Mouse (Mus musculus) MEL (cell line): ENCODE measurements around the gene Gm13420. TPM values are rescaled to one million over a fixed set of nuclear protein-coding genes. Genes with fewer than 3 reads are reported as not detected.

ENCODE experiments used
- DNase-seq: peaks from one replicate; pipeline ENCODE4 v3.0.0; 2011; ENCODE audit warnings: low read depth, low spot score
- H3K27ac ChIP-seq: 2 replicates; pipeline ENCODE4 v1.5.1; 2012; ENCODE audit warnings: low read depth, mild to moderate bottlenecking, control low read depth, low read length, moderate library complexity; ENCODE audit not compliant: control insufficient read depth
- H3K27me3 ChIP-seq, 2 experiments: fragments of 150-350 bp in 1 of 2; sonication (generic) in 1 of 2; 2 replicates each; pipeline ENCODE4 v1.6.1; 2012; ENCODE audit warnings: low read length in 2 of 2, mild to moderate bottlenecking in 2 of 2, improper control_type of control experiment in 1 of 2, moderate library complexity in 1 of 2; ENCODE audit not compliant: insufficient read depth in 2 of 2, control insufficient read depth in 1 of 2
- H3K36me3 ChIP-seq, 2 experiments: 2 replicates each; pipeline ENCODE4 v1.6.1; 2012 to 2014; ENCODE audit warnings: low read length in 2 of 2, improper control_type of control experiment in 1 of 2, inconsistent platforms in 1 of 2, mild to moderate bottlenecking in 1 of 2; ENCODE audit not compliant: insufficient read depth in 2 of 2, control insufficient read depth in 1 of 2
- H3K4me1 ChIP-seq, 2 experiments: fragments of 150-350 bp in 1 of 2; sonication (generic) in 1 of 2; 2 replicates each; pipeline ENCODE4 v1.6.1; 2012; ENCODE audit warnings: low read length in 2 of 2, improper control_type of control experiment in 1 of 2, mild to moderate bottlenecking in 1 of 2; ENCODE audit not compliant: insufficient read depth in 2 of 2, control insufficient read depth in 1 of 2
- H3K4me3 ChIP-seq, 2 experiments: fragments of 150-350 bp in 1 of 2; sonication (generic) in 1 of 2; 2 replicates each; pipeline ENCODE4 v1.5.1; 2012; ENCODE audit warnings: low read depth in 2 of 2, low read length in 2 of 2, mild to moderate bottlenecking in 2 of 2, moderate library complexity in 2 of 2, control low read depth in 1 of 2, improper control_type of control experiment in 1 of 2; ENCODE audit not compliant: control insufficient read depth in 1 of 2, insufficient read depth in 1 of 2
- H3K79me2 ChIP-seq: 2 replicates; pipeline ENCODE4 v1.6.1; 2012; ENCODE audit warnings: mild to moderate bottlenecking, low read length, moderate library complexity; ENCODE audit not compliant: control insufficient read depth, poor library complexity, insufficient read depth
- H3K9ac ChIP-seq: 2 replicates; pipeline ENCODE4 v1.6.1; 2012; ENCODE audit warnings: low read depth, mild to moderate bottlenecking, control low read depth, low read length, moderate library complexity; ENCODE audit not compliant: control insufficient read depth, poor library complexity, severe bottlenecking
- H3K9me3 ChIP-seq: fragments of 150-350 bp; sonication (generic); replicated peaks from 2 replicates; pipeline ENCODE4 v1.6.1; 2012; ENCODE audit warnings: mild to moderate bottlenecking, low read length, improper control_type of control experiment, moderate library complexity; ENCODE audit not compliant: insufficient read depth
- BHLHE40 ChIP-seq: IDR thresholded peaks from 2 replicates; pipeline ENCODE4 v1.6.1; 2012; ENCODE audit warnings: low read depth, mild to moderate bottlenecking, inconsistent platforms, low read length, improper control_type of control experiment, borderline replicate concordance
- CHD1 ChIP-seq: IDR thresholded peaks from 2 replicates; pipeline ENCODE4 v1.6.1; 2012; ENCODE audit warnings: low read depth, mild to moderate bottlenecking, inconsistent platforms, low read length, improper control_type of control experiment
- CHD2 ChIP-seq: IDR thresholded peaks from 2 replicates; pipeline ENCODE4 v1.6.1; 2011; ENCODE audit warnings: low read length, improper control_type of control experiment
- CTCF ChIP-seq, 3 experiments: IDR thresholded peaks in 2 of 3; conservative IDR thresholded peaks in 1 of 3; 2 replicates each; pipeline ENCODE4 v1.5.1; 2011 to 2012; ENCODE audit warnings: low read length in 3 of 3, low read depth in 2 of 3, mild to moderate bottlenecking in 2 of 3, improper control_type of control experiment in 1 of 3, inconsistent platforms in 1 of 3, mixed read lengths in 1 of 3, moderate library complexity in 1 of 3; ENCODE audit not compliant: control insufficient read depth in 1 of 3, insufficient read depth in 1 of 3, poor library complexity in 1 of 3, severe bottlenecking in 1 of 3
- ELF1 ChIP-seq: IDR thresholded peaks from 2 replicates; pipeline ENCODE4 v1.6.1; 2014; ENCODE audit warnings: low read depth, mild to moderate bottlenecking, inconsistent platforms, low read length, improper control_type of control experiment, moderate library complexity
- EP300 ChIP-seq, 2 experiments: IDR thresholded peaks; 2 replicates each; pipeline ENCODE4 v1.6.1; 2011; ENCODE audit warnings: improper control_type of control experiment in 2 of 2, low read length in 2 of 2, low read depth in 1 of 2, mild to moderate bottlenecking in 1 of 2
- GABPA ChIP-seq: IDR thresholded peaks from 2 replicates; pipeline ENCODE4 v1.6.1; 2012; ENCODE audit warnings: low read depth, mild to moderate bottlenecking, inconsistent platforms, low read length, improper control_type of control experiment, moderate library complexity
- MAFK ChIP-seq: IDR thresholded peaks from 2 replicates; pipeline ENCODE4 v1.6.1; 2011; ENCODE audit warnings: low read depth, mild to moderate bottlenecking, low read length, improper control_type of control experiment, borderline replicate concordance
- MAX ChIP-seq: IDR thresholded peaks from 2 replicates; pipeline ENCODE4 v1.6.1; 2011; ENCODE audit warnings: low read length, improper control_type of control experiment
- MAZ ChIP-seq: IDR thresholded peaks from 2 replicates; pipeline ENCODE4 v1.6.1; 2012; ENCODE audit warnings: low read depth, mild to moderate bottlenecking, inconsistent platforms, low read length, improper control_type of control experiment
- MEF2A ChIP-seq: IDR thresholded peaks from 2 replicates; pipeline ENCODE4 v1.6.1; 2014; ENCODE audit warnings: low read depth, mild to moderate bottlenecking, inconsistent platforms, low read length, improper control_type of control experiment; ENCODE audit not compliant: poor library complexity, insufficient replicate concordance, severe bottlenecking; ENCODE audit errors: extremely low read depth
- MXI1 ChIP-seq: IDR thresholded peaks from 2 replicates; pipeline ENCODE4 v1.6.1; 2011; ENCODE audit warnings: mild to moderate bottlenecking, low read depth, low read length, improper control_type of control experiment
- MYC ChIP-seq: IDR thresholded peaks from 2 replicates; pipeline ENCODE4 v1.6.1; 2011; ENCODE audit warnings: low read depth, mild to moderate bottlenecking, low read length, improper control_type of control experiment, moderate library complexity
- NELFE ChIP-seq: IDR thresholded peaks from 2 replicates; pipeline ENCODE4 v1.6.1; 2011; ENCODE audit warnings: low read depth, low read length, improper control_type of control experiment
- POLR2A ChIP-seq, 2 experiments: IDR thresholded peaks; 2 replicates each; pipeline ENCODE4 v1.6.1; 2011 to 2012; ENCODE audit warnings: low read length in 2 of 2, mild to moderate bottlenecking in 2 of 2, control low read depth in 1 of 2, improper control_type of control experiment in 1 of 2, low read depth in 1 of 2, moderate library complexity in 1 of 2; ENCODE audit not compliant: control insufficient read depth in 1 of 2, insufficient read depth in 1 of 2, poor library complexity in 1 of 2
- POLR2AphosphoS5 ChIP-seq: IDR thresholded peaks from 2 replicates; pipeline ENCODE4 v1.6.1; 2012; ENCODE audit warnings: low read depth, borderline replicate concordance, mild to moderate bottlenecking, inconsistent platforms, low read length, moderate library complexity, mixed read lengths
- RAD21 ChIP-seq: IDR thresholded peaks from 2 replicates; pipeline ENCODE4 v1.6.1; 2011; ENCODE audit warnings: mild to moderate bottlenecking, low read depth, low read length, improper control_type of control experiment
- RCOR1 ChIP-seq: IDR thresholded peaks from 2 replicates; pipeline ENCODE4 v1.6.1; 2012; ENCODE audit warnings: low read depth, mild to moderate bottlenecking, inconsistent platforms, low read length, improper control_type of control experiment
- SMC3 ChIP-seq: IDR thresholded peaks from 2 replicates; pipeline ENCODE4 v1.6.1; 2011; ENCODE audit warnings: low read depth, low read length, improper control_type of control experiment
- TBP ChIP-seq: IDR thresholded peaks from 2 replicates; pipeline ENCODE4 v1.8.0; 2011; ENCODE audit warnings: low read depth, low read length, improper control_type of control experiment
- TCF12 ChIP-seq: IDR thresholded peaks from 2 replicates; pipeline ENCODE4 v1.6.1; 2014; ENCODE audit warnings: low read depth, mild to moderate bottlenecking, inconsistent platforms, low read length, improper control_type of control experiment, moderate library complexity
- UBTF ChIP-seq: IDR thresholded peaks from 2 replicates; pipeline ENCODE4 v1.6.1; 2012; ENCODE audit warnings: low read depth, mild to moderate bottlenecking, inconsistent platforms, low read length, improper control_type of control experiment, moderate library complexity, borderline replicate concordance; ENCODE audit not compliant: insufficient read depth
- USF1 ChIP-seq: IDR thresholded peaks from 2 replicates; pipeline ENCODE4 v1.6.1; 2014; ENCODE audit warnings: low read depth, mild to moderate bottlenecking, inconsistent platforms, low read length, improper control_type of control experiment, moderate library complexity
- USF2 ChIP-seq, 2 experiments: IDR thresholded peaks; 2 replicates each; pipeline ENCODE4 v1.6.1; 2011 to 2012; ENCODE audit warnings: improper control_type of control experiment in 2 of 2, low read length in 2 of 2, borderline replicate concordance in 1 of 2, inconsistent platforms in 1 of 2, low read depth in 1 of 2, mild to moderate bottlenecking in 1 of 2; ENCODE audit not compliant: insufficient read depth in 1 of 2
- ZC3H11A ChIP-seq: IDR thresholded peaks from 2 replicates; pipeline ENCODE4 v1.6.1; 2012; ENCODE audit warnings: low read depth, mild to moderate bottlenecking, inconsistent platforms, low read length, improper control_type of control experiment
- ZKSCAN1 ChIP-seq: IDR thresholded peaks from 2 replicates; pipeline ENCODE4 v1.6.1; 2012; ENCODE audit warnings: low read depth, mild to moderate bottlenecking, inconsistent platforms, low read length, improper control_type of control experiment, moderate library complexity
- ZMIZ1 ChIP-seq: IDR thresholded peaks from 2 replicates; pipeline ENCODE4 v1.6.1; 2012; ENCODE audit warnings: low read depth, mild to moderate bottlenecking, inconsistent platforms, low read length, improper control_type of control experiment, moderate library complexity
- ZNF384 ChIP-seq: IDR thresholded peaks from 2 replicates; pipeline ENCODE4 v1.6.1; 2012; ENCODE audit warnings: low read depth, mild to moderate bottlenecking, inconsistent platforms, low read length, improper control_type of control experiment
- polyA plus RNA-seq, 2 experiments: library from polyadenylated mRNA; stranded (reverse) in 1 of 2; unstranded in 1 of 2; fragments of >175 nt in 1 of 2; fragments of >200 nt in 1 of 2; gene quantifications; 2 replicates each; pipeline versions ENCODE4 v1.2.1 to v1.2.4; 2012; ENCODE audit warnings: low replicate concordance in 2 of 2, low read depth in 1 of 2; ENCODE audit not compliant: insufficient read length in 2 of 2, insufficient read depth in 1 of 2, missing spikeins in 1 of 2
- total RNA-seq: library from RNA; depleted of rRNA; stranded (reverse); fragments of 300-350 nt; gene quantifications from 2 replicates; pipeline ENCODE4 v1.2.3, GENCODE M21; 2012

Gene Gm13420
- total and polyA plus RNA-seq, 3 experiments, result 0.07 TPM; not detected in 2

GRCm38 (mm10) chr2:29787937-29788681 lies 36.6 kb upstream of the Gm13420 start, which contains the start of gene Trub2 (continued):
- no peak for TF ChIP-seq MEF2A
- TF ChIP-seq SMC3, result no peak
- 0 out of 2 replicates have a peak, but pooled peaks have one; percentile 58 for TF ChIP-seq ELF1
- TF ChIP-seq CHD1, result no peak
- TF ChIP-seq ZKSCAN1, result no peak
- peak; percentile 66; the same call in 1 of the 2 replicates for TF ChIP-seq USF1
- no peak for TF ChIP-seq UBTF
- peak; percentile 53; the same call in 1 of the 2 replicates for TF ChIP-seq MAZ
- TF ChIP-seq MYC, result peak; percentile 76
- TF ChIP-seq ZNF384, result no peak
- peak; percentile 20 to 59; a peak in 2 of 4 replicates for TF ChIP-seq POLR2A (IDR thresholded peaks at IDR 0.05; ENCODE audit: control insufficient read depth in 1 of 2, insufficient read depth in 1 of 2, low read depth in 1 of 2, low read length in 2 of 2, poor library complexity in 1 of 2)
- TF ChIP-seq RCOR1, result no peak
- no peak for TF ChIP-seq CHD2
- no peak for TF ChIP-seq CTCF (IDR thresholded peaks at IDR 0.05 in 2 of 3, conservative IDR thresholded peaks at IDR 0.05 in 1 of 3; ENCODE audit: control insufficient read depth in 1 of 3, insufficient read depth in 1 of 3, low read depth in 2 of 3, low read length in 3 of 3, poor library complexity in 1 of 3, severe bottlenecking in 1 of 3)

GRCm38 (mm10) chr2:29787104-29787917 lies 35.8 kb upstream of the Gm13420 start, which contains the start of gene Coq4:
TSS of gene Coq4 (plus strand) at chr2:29787493.
- Histone ChIP-seq H3K9ac (peak within 1 kb of the TSS; percentile 88), H3K36me3 (peaks cover 5 to 10% of the 10 kb centered on the region in 2 experiments; a peak in 3 of 4 replicates), H3K9me3 (no peaks in the 10 kb centered on the region), H3K27me3 (no peaks in the 10 kb centered on the region), H3K4me1 (peaks cover 0 to 9% of the 10 kb centered on the region in 2 experiments; a peak in 2 of 4 replicates), H3K79me2 (peaks cover 14% of the 10 kb centered on the region), H3K27ac (peak within 1 kb of the TSS; percentile 78), H3K4me3 (peak within 1 kb of the TSS; percentile 68 to 97)
- peak; percentile 97 for DNase-seq
- peak; percentile 96 for TF ChIP-seq MXI1
- no peak for TF ChIP-seq POLR2AphosphoS5
- TF ChIP-seq RCOR1, result no peak
- no peak for TF ChIP-seq CTCF (IDR thresholded peaks at IDR 0.05 in 2 of 3, conservative IDR thresholded peaks at IDR 0.05 in 1 of 3; ENCODE audit: control insufficient read depth in 1 of 3, insufficient read depth in 1 of 3, low read depth in 2 of 3, low read length in 3 of 3, poor library complexity in 1 of 3, severe bottlenecking in 1 of 3)
- no peak for TF ChIP-seq GABPA
- TF ChIP-seq MEF2A, result no peak
- no peak for TF ChIP-seq CHD2
- TF ChIP-seq USF2 (IDR thresholded peaks at IDR 0.05; ENCODE audit: borderline replicate concordance in 1 of 2, insufficient read depth in 1 of 2, low read depth in 1 of 2, low read length in 2 of 2), result peak; percentile 33 to 81; a peak in 3 of 4 replicates
- TF ChIP-seq TCF12, result peak; percentile 75; the same call in 1 of the 2 replicates
- no peak for TF ChIP-seq CHD1
- peak; percentile 87 for TF ChIP-seq TBP
- TF ChIP-seq SMC3, result no peak
- TF ChIP-seq ZNF384, result peak; percentile 84
- TF ChIP-seq MYC, result peak; percentile 84
- no peak for TF ChIP-seq ZMIZ1
- TF ChIP-seq RAD21, result no peak
- TF ChIP-seq POLR2A (IDR thresholded peaks at IDR 0.05; ENCODE audit: control insufficient read depth in 1 of 2, insufficient read depth in 1 of 2, low read depth in 1 of 2, low read length in 2 of 2, poor library complexity in 1 of 2), result peak; percentile 82 to 90
- TF ChIP-seq MAFK, result no peak
- no peak for TF ChIP-seq ZC3H11A
- no peak for TF ChIP-seq EP300 (IDR thresholded peaks at IDR 0.05; ENCODE audit: low read depth in 1 of 2, low read length in 2 of 2)
- TF ChIP-seq ELF1, result peak; percentile 83
- peak; percentile 92 for TF ChIP-seq MAX
- TF ChIP-seq BHLHE40, result no peak
- TF ChIP-seq NELFE, result peak; percentile 93
